Mouse (Mus musculus) adrenal gland, adult (tissue): ENCODE data around the gene Clspn.

Source experiments
- DNase-seq, 2 experiments: peaks; one replicate each; pipeline ENCODE4 v3.0.0; 2022 to 2023; ENCODE audit warnings: low spot score in 1 of 2; ENCODE audit not compliant: inconsistent age in 2 of 2

Clspn gene

DNA sequence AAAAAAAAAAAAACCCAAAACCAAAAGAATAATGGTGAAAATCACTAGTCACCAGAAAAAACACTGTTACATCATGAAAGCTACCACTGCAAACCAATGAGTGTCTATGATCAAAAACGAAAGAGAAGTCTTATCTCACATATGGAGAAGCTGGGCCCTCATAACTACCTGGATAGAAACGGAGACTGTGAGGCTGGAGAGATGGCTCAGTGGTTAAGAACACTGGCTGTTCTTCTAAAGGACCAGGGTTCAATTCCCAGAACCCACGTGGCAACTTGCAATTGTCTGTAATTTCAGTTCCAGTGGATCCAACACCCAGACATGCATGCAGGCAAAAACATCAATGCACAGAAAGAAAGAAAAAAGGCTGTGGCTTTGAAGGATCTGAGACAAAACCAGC, 75.9 kb downstream of the Clspn start:
- no peak for DNase-seq

DNA sequence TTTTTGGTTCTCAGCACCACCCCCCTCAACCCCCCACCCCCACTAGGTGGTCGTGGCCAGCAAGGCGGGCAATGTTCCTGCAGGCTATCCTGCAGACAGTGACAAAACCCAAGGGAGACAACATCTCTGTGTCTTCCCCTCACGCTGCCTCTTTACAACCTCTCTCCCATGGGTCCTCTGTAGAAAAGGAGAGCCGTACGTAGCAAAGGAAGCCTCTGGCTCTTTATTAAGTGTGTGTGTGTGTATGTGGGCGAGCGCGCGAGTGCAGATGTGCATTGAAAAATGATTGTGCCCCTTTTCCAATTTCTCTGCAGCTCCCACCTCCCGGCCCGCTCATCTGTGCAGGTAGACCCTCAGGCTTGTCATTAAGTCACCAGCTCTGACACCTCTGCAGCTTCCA, 79.6 kb downstream of the Clspn start:
- no peak for DNase-seq

DNA sequence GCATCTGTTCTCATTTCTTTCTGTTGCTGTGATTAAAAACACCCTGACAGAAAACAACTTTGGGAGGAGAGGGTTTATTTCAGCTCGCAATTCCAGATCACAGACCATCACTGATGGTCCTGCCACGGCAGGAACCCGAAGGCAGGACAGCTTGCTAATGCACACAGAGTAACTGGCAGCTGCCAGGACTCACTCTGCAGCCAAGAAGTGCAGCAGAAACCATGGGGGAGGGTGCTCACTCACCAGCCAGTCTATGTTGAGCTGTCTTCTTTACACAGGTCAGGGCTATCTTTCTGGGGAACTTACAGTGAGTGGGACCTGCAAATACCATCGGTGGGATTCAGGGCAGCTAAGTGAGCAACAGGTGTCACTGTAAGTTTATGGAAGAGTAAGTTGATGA, 80.7 kb downstream of the Clspn start:
- DNase-seq: no peak

DNA sequence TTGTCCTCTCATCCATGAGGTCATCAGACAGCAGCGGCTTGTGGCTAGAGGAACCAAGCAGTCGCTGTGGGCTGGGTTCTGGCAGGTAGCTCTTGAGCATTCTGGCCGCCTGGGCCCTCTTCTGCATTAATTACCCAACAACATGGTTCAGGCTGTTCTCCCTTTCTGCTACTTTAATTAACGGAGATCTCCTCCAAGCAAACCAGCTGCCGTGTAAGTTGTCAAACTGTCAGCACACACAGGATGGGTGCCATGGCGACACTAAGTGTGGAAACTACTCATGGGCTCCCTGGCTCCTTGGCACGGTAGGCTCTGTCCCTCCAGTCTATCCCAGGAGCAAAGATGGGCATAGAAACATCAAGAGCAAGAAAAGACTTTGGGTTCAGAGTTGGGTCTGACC, 82.6 kb downstream of the Clspn start:
- no peak for DNase-seq

DNA sequence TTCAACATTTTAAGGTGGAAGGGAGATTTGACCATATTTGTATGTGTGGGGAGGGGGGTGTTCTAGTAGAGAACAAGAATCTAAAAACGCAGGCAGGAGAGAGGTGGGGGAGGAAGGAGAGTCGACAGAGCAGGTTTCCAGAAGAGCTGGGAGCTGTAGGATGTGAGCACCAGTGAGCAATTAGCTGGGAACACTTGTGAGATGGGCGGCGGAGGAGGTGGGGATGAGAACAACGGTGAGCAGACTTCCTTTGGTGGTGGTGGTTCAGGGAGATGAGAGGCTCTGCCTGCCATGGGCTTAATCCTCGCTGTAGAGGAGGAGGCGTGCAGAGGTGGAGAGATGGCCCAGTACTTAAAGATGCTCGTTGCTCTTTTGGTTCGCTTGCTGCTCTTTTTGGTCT, 85.2 kb downstream of the Clspn start:
- no peak for DNase-seq
